Mouse (Mus musculus): ENCODE data around the gene Epm2a.
"Not testable (repeated sequence)": the region's sequence is repeated elsewhere in the genome, so short reads cannot be mapped to it uniquely, and the experiment has no call there.

The Epm2a gene

GRCm38 (mm10) chr10:11343205-11344141 is at the start of gene Epm2a:
Epm2a (plus strand) TSS chr10:11343404.
- peak; percentile 60 to 67 for DNase-seq

GRCm38 (mm10) chr10:11298418-11298817 is 44.8 kb upstream of the Epm2a start:
- no peak for DNase-seq

- DNase-seq, result no peak
These were observed 37.7 kb upstream of the Epm2a start for GRCm38 (mm10) chr10:11305365-11306053.

- DNase-seq, result no peak
These were observed 37.2 kb upstream of the Epm2a start for GRCm38 (mm10) chr10:11306054-11306367.

GRCm38 (mm10) chr10:11309866-11310265 is 33.3 kb upstream of the Epm2a start:
- DNase-seq, result peak in 1 of 2 experiments; percentile 2

- DNase-seq, result no peak
These were observed 32.7 kb upstream of the Epm2a start for GRCm38 (mm10) chr10:11310481-11310880.

- DNase-seq, result not testable (repeated sequence)
These were observed 25.2 kb upstream of the Epm2a start for GRCm38 (mm10) chr10:11317856-11318454.

- no peak for DNase-seq
These were observed 23.7 kb upstream of the Epm2a start for GRCm38 (mm10) chr10:11319446-11319970.

- DNase-seq, result no peak
These were observed 20.9 kb upstream of the Epm2a start for GRCm38 (mm10) chr10:11322316-11322715.

GRCm38 (mm10) chr10:11323202-11323898 is 19.9 kb upstream of the Epm2a start:
- no peak for DNase-seq

GRCm38 (mm10) chr10:11326526-11326925 is 16.7 kb upstream of the Epm2a start:
- DNase-seq, result no peak

DNA sequence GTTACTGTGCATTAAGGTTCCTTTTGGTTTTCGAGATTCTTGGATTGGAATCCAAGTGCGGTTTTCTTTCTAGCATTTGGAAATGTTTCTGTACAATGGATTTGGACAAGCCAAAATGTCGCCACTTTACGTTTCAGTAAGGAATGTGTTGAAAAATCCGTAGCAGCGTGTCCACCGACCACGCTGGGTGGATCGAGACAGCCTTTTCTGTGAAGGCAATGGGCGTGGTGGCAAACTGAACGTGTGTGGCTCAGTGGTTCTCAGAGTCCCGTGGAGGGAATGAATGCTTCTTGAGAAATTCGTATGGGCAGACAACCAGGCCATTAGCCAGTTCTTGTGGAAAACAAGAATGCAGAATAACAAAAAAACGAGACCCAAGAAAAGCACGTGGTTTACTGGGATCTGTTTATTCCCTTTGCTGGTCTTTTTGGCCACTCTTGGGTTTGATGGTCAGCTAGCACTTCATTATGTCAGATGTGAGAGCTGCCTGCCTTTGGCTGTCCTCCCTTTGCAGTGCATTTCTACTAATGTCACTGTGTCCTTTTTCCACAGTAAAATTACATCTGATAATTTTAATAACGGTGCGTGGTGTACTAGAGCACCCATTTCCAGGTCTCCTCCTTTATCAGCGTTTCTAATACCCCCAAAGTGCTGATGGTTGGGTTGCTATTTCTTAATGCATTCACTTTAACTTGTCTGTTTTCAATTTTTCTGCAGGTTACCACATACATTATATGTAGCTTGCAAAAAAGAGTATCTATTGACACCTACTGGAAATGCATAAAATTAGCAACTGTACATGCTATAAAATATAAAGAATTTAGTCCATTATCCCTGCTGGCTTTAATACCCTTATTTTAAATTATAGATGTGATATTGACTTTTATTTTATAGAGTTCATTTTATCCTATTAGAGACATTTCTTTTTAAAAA is 1.6 kb downstream of the Epm2a start:
- no peak for DNase-seq

- DNase-seq, result not testable (repeated sequence)
These were observed 7.2 kb downstream of the Epm2a start for GRCm38 (mm10) chr10:11350243-11350974.

GRCm38 (mm10) chr10:11354609-11355008 is 11.4 kb downstream of the Epm2a start:
- DNase-seq, result no peak

GRCm38 (mm10) chr10:11361985-11362692 is 18.9 kb downstream of the Epm2a start:
- no peak for DNase-seq

- DNase-seq, result no peak
These were observed 19.8 kb downstream of the Epm2a start for GRCm38 (mm10) chr10:11362896-11363487.

GRCm38 (mm10) chr10:11381302-11381701 is 38.1 kb downstream of the Epm2a start:
- no peak for DNase-seq

DNA sequence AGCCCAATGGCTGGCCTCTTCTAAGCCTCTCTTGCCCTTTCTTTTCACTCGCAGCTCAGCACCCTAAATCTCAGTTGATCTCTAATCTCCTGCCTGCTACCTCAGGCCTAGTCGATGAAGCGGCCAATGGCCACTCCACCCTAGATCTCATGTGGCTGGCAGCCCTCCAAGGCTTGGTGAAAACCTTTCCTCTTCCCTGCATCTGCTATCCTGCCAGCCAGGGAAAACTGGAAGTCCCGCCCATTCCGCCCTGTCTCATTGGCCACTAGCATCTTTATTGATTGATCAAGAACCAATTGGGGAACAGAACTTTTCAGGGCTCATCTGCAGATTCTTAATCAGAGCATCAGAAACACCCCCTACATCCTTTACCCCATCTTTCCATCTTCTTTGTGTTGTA is 67.7 kb downstream of the Epm2a start:
- DNase-seq, result no peak

DNA sequence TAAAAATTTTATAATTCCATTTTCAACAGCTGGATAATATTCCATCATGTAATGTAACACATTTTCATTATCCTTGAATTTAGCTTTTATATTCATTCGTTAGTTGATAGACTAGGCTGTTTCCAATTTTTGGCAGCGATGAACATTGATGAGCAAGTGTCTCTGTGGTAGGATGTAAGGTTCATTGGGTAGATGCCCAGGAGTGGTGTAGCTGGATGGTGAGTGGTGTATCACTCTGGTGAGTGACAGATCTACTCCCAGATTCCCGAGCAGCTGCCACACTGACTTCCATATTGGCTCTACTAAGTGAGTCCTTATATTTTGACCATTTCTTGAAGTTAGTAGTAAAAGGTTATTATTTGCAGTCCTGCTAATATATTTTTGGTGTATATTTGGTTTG is 76.9 kb downstream of the Epm2a start:
- no peak for DNase-seq

Data from spleen, adult 18-20 months (tissue).